Mouse (Mus musculus) bone marrow, adult 2 months (tissue): ENCODE data around the gene Hoxa10.

Source experiments
- CTCF ChIP-seq: fragments of 200-500 bp; IDR thresholded peaks from 2 replicates; pipeline ENCODE4 v1.5.1; 2011; ENCODE audit warnings: low read length, control low read depth; ENCODE audit not compliant: control insufficient read depth, insufficient read depth
- POLR2A ChIP-seq: fragments of 200-500 bp; IDR thresholded peaks from 2 replicates; pipeline ENCODE4 v1.6.1; 2011; ENCODE audit warnings: low read depth, mild to moderate bottlenecking, control low read depth, low read length, borderline replicate concordance; ENCODE audit not compliant: control insufficient read depth

DNA sequence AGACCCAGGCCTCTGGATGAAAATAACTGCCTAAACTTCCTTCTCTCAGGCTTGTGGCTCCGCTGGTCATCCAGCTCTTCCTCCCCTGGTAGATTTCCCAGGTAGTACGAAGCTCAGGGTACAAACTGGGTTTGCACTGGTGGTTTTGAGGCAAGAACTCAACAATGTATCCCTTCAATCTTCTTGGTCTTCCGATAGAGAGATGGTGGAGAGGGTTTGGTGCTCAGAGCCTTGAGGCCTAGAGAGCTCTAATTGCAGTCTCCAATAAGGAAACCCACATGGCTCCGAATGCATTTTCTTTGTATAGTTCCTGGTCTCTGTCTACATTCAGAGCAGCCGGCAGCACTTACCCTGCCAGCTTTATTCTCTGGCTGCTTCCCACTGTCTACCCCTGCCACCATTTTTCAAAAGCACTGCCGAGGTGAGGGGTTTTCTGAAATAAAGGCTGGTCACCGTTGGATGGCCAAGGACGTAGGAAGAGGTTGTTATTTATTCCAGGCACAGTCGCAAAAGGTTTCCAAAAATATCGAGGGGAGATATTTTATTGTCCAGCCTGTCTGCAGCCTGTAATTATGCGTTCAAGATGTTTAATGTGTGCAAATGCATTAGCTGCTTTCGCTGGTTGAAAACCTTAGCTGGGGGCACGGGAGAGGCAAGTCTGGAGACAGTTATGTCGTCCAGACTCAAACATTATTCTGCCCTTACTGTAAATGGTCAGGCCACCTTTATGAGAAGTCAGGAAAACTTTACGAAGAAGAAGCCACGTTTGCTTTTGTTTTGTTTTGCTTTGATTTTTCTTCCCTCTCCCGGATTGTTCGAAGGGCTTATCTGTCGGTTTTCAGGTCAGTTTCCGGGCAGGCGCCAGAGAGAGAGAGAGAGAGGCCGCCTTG, 32.4 kb upstream of the Hoxa10 start:
- TF ChIP-seq CTCF (no peak), POLR2A (no peak)
